Mouse (Mus musculus): ENCODE results near the gene Itga5.

Gene Itga5

DNA sequence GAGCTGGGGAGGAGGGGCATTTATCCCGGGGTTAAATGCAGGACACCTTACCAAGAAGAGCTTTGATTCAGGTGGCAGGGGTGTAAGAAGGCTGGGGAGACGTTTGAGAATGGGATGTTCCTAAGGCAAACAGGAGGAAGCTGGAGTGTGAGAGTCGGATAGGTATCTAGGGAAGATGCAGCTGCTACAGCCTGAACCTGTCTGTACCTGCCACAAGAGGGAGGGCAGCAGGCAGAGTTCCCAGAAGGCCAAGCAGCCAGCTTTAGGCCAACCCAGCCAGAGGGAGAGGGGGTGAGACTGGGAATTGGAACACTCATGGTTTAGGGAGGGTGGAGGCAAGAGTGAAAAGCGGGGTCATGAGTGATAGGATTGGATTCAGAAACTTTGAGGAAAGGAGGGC, 25.8 kb downstream of the Itga5 start:
- in situ Hi-C loops (cut with MseI, MboI): no loop called here

GRCm38 (mm10) chr15:103339961-103340337, 26.6 kb downstream of the Itga5 start, which contains the start of gene Zfp385a:
TSS of gene Zfp385a (minus strand) at chr15:103340093.
- in situ Hi-C loops (cut with MseI, MboI): no loop called here

- in situ Hi-C loops (cut with MseI, MboI): no loop called here
Measured at GRCm38 (mm10) chr15:103339166-103339960, 27.2 kb downstream of the Itga5 start.

GRCm38 (mm10) chr15:103338829-103339165, 27.8 kb downstream of the Itga5 start:
- in situ Hi-C loops (cut with MseI, MboI): no loop called here

- in situ Hi-C loops (cut with MseI, MboI): no loop called here
Measured at GRCm38 (mm10) chr15:103336996-103337667, 29.4 kb downstream of the Itga5 start.

GRCm38 (mm10) chr15:103335488-103336235, 30.9 kb downstream of the Itga5 start:
- in situ Hi-C loops (cut with MseI, MboI): no loop called here

- in situ Hi-C loops (cut with MseI, MboI): no loop called here
Measured at GRCm38 (mm10) chr15:103335040-103335439, 31.5 kb downstream of the Itga5 start.

GRCm38 (mm10) chr15:103334194-103334593, 32.4 kb downstream of the Itga5 start:
- in situ Hi-C loops (cut with MseI, MboI): no loop called here

GRCm38 (mm10) chr15:103333738-103334137, 32.8 kb downstream of the Itga5 start:
- in situ Hi-C loops (cut with MseI, MboI): no loop called here

DNA sequence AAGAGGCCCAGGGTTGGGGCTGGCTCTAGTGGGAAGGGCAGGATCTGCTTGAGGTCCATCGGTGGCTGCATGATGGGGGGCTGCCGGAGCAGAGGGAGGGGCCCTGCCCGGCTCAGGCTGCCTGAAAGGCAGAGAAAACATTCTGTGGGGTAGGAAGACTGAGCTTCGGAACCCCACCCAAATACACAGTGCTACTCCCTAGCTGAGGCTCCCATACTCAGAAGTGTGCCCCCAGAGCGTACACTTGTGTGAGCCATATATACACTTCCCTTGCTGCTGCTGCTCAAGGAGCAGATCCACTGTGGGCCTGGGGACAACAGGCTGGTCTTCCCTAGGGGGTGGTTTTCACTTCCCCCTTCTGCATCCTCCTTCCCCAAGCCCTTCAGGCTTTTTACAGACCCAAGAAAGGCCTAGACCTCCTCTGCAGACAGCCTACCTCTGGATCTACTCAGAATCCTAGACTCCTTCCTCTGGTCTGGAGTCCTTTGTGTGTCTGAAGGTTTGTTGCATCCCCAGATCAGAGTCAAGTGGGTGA, 33.4 kb downstream of the Itga5 start:
- in situ Hi-C loops (cut with MseI, MboI): no loop called here

DNA sequence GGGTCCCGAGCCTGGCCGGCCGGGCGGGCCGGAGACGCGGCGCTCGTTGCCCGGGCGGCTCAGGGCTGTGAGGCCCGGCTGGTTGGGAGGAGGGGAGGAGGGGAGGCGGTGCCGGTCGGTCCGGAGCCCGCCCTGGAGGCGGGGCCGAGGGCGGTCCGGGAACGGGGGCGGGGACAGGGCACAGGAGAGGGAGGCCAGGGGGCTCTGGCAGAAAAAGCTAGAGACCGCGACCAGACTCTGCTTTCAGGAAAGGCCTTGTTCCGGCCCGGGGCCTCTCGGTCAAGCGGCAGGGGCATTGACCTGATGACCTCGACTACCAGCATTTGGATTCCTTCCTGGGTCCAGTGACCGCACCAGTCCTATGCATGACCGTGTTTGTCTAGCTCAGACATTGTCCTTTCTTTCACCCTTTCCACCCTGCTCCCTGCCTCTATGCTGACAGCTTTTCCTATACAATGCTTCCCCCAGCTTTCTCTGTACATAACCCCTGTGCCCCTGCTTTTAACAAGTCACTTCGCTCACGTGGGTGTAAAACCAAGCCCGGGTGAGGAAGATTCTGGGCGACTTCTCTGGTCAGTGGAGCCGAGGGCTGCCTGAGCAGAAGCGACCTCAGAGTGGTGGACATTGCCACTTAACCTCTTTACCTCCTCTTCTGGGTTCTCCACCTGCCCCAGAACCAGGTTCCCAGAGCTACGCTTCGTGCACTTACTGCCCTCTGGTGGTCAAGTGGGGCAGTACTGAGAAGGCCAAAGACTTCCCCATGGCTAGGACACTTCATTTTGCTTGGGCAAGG, 42.9 kb downstream of the Itga5 start:
- in situ Hi-C loops (cut with MseI, MboI): no loop called here

GRCm38 (mm10) chr15:103323070-103323454, 43.5 kb downstream of the Itga5 start:
- in situ Hi-C loops (cut with MseI, MboI): no loop called here

DNA sequence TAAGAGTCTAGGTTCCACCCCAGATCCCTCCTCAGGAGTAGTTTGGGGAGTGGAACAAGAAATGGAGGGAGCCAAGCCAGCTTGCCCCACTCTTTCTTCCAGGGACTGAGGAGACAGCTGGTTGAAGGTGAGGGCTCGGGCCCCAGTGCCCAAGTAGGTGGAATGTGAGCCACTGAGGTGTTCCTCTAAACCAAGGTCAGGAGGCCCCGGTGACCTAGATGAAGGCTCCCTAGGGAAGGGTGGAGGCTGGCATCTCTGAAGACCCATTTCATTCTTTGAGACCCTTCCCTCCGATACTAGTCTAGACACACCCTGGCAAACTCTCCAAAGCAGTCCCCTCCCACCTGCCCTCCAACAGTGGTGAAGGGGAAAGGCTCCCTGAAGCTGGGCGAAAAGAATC, 44.2 kb downstream of the Itga5 start:
- in situ Hi-C loops (cut with MseI, MboI): no loop called here

GRCm38 (mm10) chr15:103321076-103321475, 45.5 kb downstream of the Itga5 start:
- in situ Hi-C loops (cut with MseI, MboI): no loop called here

DNA sequence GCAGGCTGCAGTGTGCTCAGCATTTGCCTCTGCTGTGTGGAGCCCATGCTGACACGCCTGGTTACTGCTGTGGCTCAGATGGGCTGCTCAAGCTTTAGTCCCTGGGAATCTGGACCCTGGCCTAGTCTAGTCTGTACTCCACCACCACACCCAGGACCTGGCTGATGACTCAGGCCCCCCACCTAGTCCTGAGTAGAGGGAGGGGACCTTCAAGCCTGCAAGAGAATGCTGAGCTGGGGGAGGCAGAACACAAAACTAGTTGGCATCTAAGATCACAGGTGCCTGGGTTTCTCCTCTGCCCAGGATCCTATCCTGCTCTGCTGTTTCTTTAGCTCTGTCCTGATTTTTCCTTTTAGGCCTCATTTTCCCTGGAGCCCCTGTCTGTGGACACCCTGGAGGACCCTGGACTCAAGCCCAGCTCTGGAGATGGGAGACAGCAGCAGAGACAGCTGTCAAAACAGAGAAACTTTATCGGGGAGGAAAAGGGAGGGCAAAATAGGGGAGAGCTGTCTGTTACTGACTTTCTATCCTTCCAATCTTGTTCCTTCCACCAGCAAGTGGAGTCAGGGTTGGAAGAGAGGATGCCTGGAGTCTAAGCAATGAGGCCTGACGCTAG, 48.3 kb downstream of the Itga5 start:
- in situ Hi-C loops (cut with MseI, MboI): no loop called here

DNA sequence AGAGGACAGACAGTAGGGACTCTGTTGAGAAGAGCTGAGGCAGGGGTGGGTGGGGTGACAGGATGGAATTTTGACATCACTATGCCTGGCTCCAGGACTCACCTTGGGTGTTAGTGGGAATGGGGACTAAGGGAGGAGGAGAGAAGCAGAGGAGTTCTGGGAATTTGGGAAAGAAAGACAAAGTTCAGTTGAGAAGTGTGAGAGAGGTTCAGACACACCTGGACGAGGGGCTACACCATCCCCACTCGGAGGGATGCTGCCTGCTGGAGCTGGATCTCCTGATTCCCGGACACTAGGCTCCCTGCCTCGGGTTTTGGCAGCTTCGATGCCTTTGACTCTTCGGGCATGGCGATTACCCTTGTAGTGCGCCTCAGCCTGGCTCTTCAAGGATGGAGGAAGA, 48.8 kb downstream of the Itga5 start:
- in situ Hi-C loops (cut with MseI, MboI): no loop called here

DNA sequence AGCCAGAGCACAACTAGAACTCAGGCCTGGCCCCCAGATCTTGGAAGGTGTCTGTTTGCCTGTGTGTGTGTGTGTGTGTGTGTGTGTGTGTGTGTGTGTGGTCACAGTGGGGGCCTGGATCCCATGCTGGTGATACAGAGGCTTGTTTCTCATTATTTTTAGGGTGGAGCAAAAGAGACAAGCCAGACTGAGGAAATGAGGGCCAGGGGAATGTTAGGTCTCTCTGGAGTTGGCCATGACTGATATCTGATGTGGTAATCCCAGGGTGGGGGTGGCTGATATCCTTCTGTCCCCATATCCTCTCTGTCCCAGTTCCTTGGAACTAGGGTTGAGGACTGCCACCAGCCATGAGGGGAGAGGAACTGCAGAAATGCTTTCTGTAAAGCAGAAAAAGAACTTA, 49.4 kb downstream of the Itga5 start:
- in situ Hi-C loops (cut with MseI, MboI): no loop called here

GRCm38 (mm10) chr15:103315979-103316776, 50.4 kb downstream of the Itga5 start:
- in situ Hi-C loops (cut with MseI, MboI): no loop called here

DNA sequence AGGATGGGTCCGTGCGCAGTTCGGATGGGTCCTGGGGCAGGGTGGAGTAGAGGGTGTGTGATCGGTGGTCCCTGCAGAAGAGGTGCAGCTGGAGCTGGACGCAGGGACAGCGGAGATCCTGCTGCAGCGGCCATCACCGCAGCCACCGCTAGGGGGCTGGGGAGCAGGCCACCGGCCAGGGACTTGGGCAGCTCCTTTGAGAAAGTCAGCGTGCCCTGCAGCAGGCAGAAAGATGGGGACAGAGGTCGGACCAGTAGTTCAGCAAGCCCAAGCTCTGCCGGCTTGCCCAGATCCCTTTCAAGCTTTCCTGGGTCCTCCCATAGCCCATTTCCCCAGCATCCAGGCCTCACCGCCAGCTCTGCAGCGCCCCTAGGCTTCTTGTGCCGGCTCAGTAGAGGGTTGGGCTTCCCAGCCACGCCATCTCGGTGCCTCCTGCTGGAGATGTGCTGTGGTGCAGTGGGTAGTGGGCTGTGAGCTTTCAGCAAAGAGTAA, 51.5 kb downstream of the Itga5 start:
- in situ Hi-C loops (cut with MseI, MboI): no loop called here

DNA sequence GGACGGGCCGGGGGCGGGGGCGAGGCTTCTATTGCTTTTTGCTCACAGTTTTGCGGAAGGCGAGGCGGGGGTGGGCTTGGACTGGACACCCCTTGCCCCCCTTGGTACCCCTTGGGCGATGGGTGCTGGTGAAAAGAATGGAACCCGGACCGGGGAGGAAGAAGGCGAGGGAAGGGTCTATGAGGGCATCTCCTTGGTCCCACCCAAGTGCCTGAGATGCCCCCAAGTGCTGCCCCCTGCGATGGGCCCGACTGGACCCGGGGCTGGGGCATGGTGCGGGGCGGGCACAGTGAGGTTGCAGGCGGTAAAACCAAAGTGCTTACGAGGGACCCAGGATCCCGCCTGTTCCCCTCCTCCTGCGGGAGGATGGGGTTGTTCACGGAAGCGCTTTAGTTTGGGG, 52.4 kb downstream of the Itga5 start:
- in situ Hi-C loops (cut with MseI, MboI): no loop called here

Measured in mouse trophoblast stem cell (cell line).